Mouse (Mus musculus) frontal cortex, postnatal 14 days (tissue): ENCODE measurements around the gene Chit1.
A peak's percentile ranks its signal among the peaks of the same experiment; 100 is the strongest.

ENCODE experiments used
- DNase-seq, 2 experiments: peaks; one replicate each; pipeline ENCODE4 v3.0.0; 2022; ENCODE audit warnings: low spot score in 2 of 2

Chit1 gene

GRCm38 (mm10) chr1:134184089-134184488, 73.0 kb downstream of the Chit1 start:
- no peak for DNase-seq

GRCm38 (mm10) chr1:134188217-134188616, 77.2 kb downstream of the Chit1 start:
- no peak for DNase-seq

GRCm38 (mm10) chr1:134188989-134189729, 78.1 kb downstream of the Chit1 start:
- DNase-seq: no peak

- no peak for DNase-seq
Measured at GRCm38 (mm10) chr1:134191192-134191591, 80.2 kb downstream of the Chit1 start.

GRCm38 (mm10) chr1:134192024-134192423, 81.0 kb downstream of the Chit1 start:
- no peak for DNase-seq

GRCm38 (mm10) chr1:134193126-134193525, 82.1 kb downstream of the Chit1 start, which contains the start of gene Mybph:
TSS of gene Mybph (plus strand) at chr1:134193448.
- no peak for DNase-seq

GRCm38 (mm10) chr1:134193674-134194197, 82.7 kb downstream of the Chit1 start:
- DNase-seq: no peak

- DNase-seq: no peak
Measured at GRCm38 (mm10) chr1:134194298-134195022, 83.4 kb downstream of the Chit1 start.

- no peak for DNase-seq
Measured at GRCm38 (mm10) chr1:134195117-134195516, 84.1 kb downstream of the Chit1 start.

- no peak for DNase-seq
Measured at GRCm38 (mm10) chr1:134195571-134195970, 84.5 kb downstream of the Chit1 start.

GRCm38 (mm10) chr1:134195979-134196378, 84.9 kb downstream of the Chit1 start:
- no peak for DNase-seq

- DNase-seq: peak; percentile 74 to 78
Measured at GRCm38 (mm10) chr1:134196386-134196785, 85.3 kb downstream of the Chit1 start.

GRCm38 (mm10) chr1:134197325-134197982, 86.4 kb downstream of the Chit1 start:
- DNase-seq: no peak

- no peak for DNase-seq
Measured at GRCm38 (mm10) chr1:134198197-134198995, 87.4 kb downstream of the Chit1 start.

GRCm38 (mm10) chr1:134200481-134200880, 89.4 kb downstream of the Chit1 start:
- no peak for DNase-seq
